Comparison of ENCODE assay signal across 8 mouse cellular contexts in genomic region chr3:14948067-14948800, GRCm38 (mm10).
DNase-seq lines count a peak whose midpoint lies in the region; ATAC-seq and TF ChIP-seq lines count a peak whose summit lies in the region.

No protein-coding gene starts in this region.

- peak; percentile 25 for DNase-seq in forebrain, postnatal 0 days
- no peak for DNase-seq in forebrain, embryonic 10.5 days (ENCODE audit: extremely low spot score, low spot score)
- DNase-seq in Muller cell, postnatal 12 days (ENCODE audit: inconsistent ontology term): peak; percentile 58
- DNase-seq in cerebellum, postnatal 36 days: peak; percentile 67
- peak; percentile 28 to 33 for DNase-seq in left cerebral cortex, postnatal 10 days (ENCODE audit: extremely low spot score in 1 of 2, low spot score in 2 of 2)
- DNase-seq in spleen, postnatal 4 days (ENCODE audit: low spot score in 2 of 2): no peak
- no peak for DNase-seq in yolk sac, embryonic 10.5 days (ENCODE audit: low spot score)

- no peak for ATAC-seq in forebrain, postnatal 0 days
- no peak for ATAC-seq in monocyte, adult 5-6 weeks (replicated peaks; ENCODE audit: insufficient number of reproducible peaks, low FRiP score, low TSS enrichment, poor library complexity, severe bottlenecking)

- H3K4me2 ChIP-seq in forebrain, postnatal 0 days (ENCODE audit: low read depth): no peak overlapping the region

- no peaks in the 10 kb centered on the region for H3K4me1 ChIP-seq in forebrain, postnatal 0 days (ENCODE audit: insufficient read depth)
- no peaks in the 10 kb centered on the region for H3K4me1 ChIP-seq in forebrain, embryonic 10.5 days

- 61% methylated on average over 6 of the region's 6 CpGs for WGBS in forebrain, postnatal 0 days
- 89% methylated on average over 6 of the region's 6 CpGs for WGBS in forebrain, embryonic 10.5 days

- no peaks in the 10 kb centered on the region for H3K27me3 ChIP-seq in forebrain, postnatal 0 days (ENCODE audit: insufficient read depth, low read length)
- no peaks in the 10 kb centered on the region for H3K27me3 ChIP-seq in forebrain, embryonic 10.5 days (ENCODE audit: poor library complexity, severe bottlenecking)

- H3K9ac ChIP-seq in forebrain, postnatal 0 days: no peak overlapping the region

- H3K4me3 ChIP-seq in forebrain, postnatal 0 days (ENCODE audit: low read depth, low read length): no peak overlapping the region
- no peak overlapping the region for H3K4me3 ChIP-seq in forebrain, embryonic 10.5 days

- no peak for TF ChIP-seq CTCF in forebrain, postnatal 0 days (IDR thresholded peaks at IDR 0.05; ENCODE audit: low read depth)

- intact Hi-C loops in left cerebral cortex, postnatal 10 days (cut with DNase I): no loop called here

- no peak overlapping the region for H3K27ac ChIP-seq in forebrain, postnatal 0 days (ENCODE audit: low read depth, low read length)
- H3K27ac ChIP-seq in forebrain, embryonic 10.5 days: no peak overlapping the region

- H3K36me3 ChIP-seq in forebrain, postnatal 0 days (ENCODE audit: insufficient read depth): no peaks in the 10 kb centered on the region
- no peaks in the 10 kb centered on the region for H3K36me3 ChIP-seq in forebrain, embryonic 10.5 days (replicated peaks)

- no peaks in the 10 kb centered on the region for H3K9me3 ChIP-seq in forebrain, postnatal 0 days (ENCODE audit: low read length)
- H3K9me3 ChIP-seq in forebrain, embryonic 10.5 days: no peaks in the 10 kb centered on the region

Comparison
In these comparisons a context has a peak if more than half of its experiments do, and no peak if none do; other contexts are left out.
1. DNase-seq: peak in forebrain, postnatal 0 days (single experiment), Muller cell, postnatal 12 days (single experiment), cerebellum, postnatal 36 days (2 of 2) and left cerebral cortex, postnatal 10 days (2 of 2); none in forebrain, embryonic 10.5 days (single experiment), spleen, postnatal 4 days (0 of 2) and yolk sac, embryonic 10.5 days (single experiment).